Mouse (Mus musculus): ENCODE data around the gene Atp11a.

- TF ChIP-seq CTCF (IDR thresholded peaks at IDR 0.05; ENCODE audit: extremely low read depth, insufficient read depth, insufficient read length, insufficient replicate concordance) (no peak), POLR2A (IDR thresholded peaks at IDR 0.05; ENCODE audit: low read depth, low read length) (no peak)
Observed at GRCm38 (mm10) chr8:12816412-12816811, 59.6 kb downstream of the Atp11a start.

All from spleen, adult 2 months (tissue).